Mouse (Mus musculus) lung, postnatal 0 days (tissue): ENCODE measurements around the gene Mnt. TPM values are rescaled to one million over a fixed set of nuclear protein-coding genes. Genes with fewer than 3 reads are reported as not detected.

Experiments
- ATAC-seq: fragments of 200-750 bp; cut with Nextera tagmentation; 2 replicates; pipeline ENCODE4 v1.8.0; 2017; ENCODE audit warnings: moderate library complexity
- DNase-seq: peaks from one replicate; pipeline ENCODE4 v3.0.0-alpha.2; 2016; ENCODE audit warnings: low spot score
- H3K27ac ChIP-seq: fragments of 300-500 bp; sonication (generic); 2 replicates; pipeline ENCODE4 v1.5.1; 2014; ENCODE audit warnings: antibody characterized with exemption, mild to moderate bottlenecking, low read length, mixed read lengths
- H3K27me3 ChIP-seq: fragments of 300-500 bp; sonication (generic); replicated peaks from 2 replicates; pipeline ENCODE4 v1.6.1; 2014; ENCODE audit warnings: low read length, mixed read lengths; ENCODE audit not compliant: insufficient read depth
- H3K36me3 ChIP-seq: fragments of 300-500 bp; sonication (generic); 2 replicates; pipeline ENCODE4 v1.6.1; 2014; ENCODE audit warnings: low read length, mixed read lengths; ENCODE audit not compliant: insufficient read depth
- H3K4me1 ChIP-seq: fragments of 300-500 bp; sonication (generic); 2 replicates; pipeline ENCODE4 v1.6.1; 2014; ENCODE audit warnings: antibody characterized with exemption, low read depth, low read length, mixed read lengths; ENCODE audit not compliant: insufficient read depth
- H3K4me2 ChIP-seq: fragments of 300-500 bp; sonication (generic); replicated peaks from 2 replicates; pipeline ENCODE4 v1.6.1; 2014; ENCODE audit warnings: low read depth, mild to moderate bottlenecking, low read length, moderate library complexity, mixed read lengths
- H3K4me3 ChIP-seq: fragments of 300-500 bp; sonication (generic); 2 replicates; pipeline ENCODE4 v1.5.1; 2014; ENCODE audit warnings: low read depth, low read length
- H3K9ac ChIP-seq: fragments of 300-500 bp; sonication (generic); replicated peaks from 2 replicates; pipeline ENCODE4 v1.6.1; 2014; ENCODE audit warnings: low read depth, mild to moderate bottlenecking
- H3K9me3 ChIP-seq: fragments of 300-500 bp; sonication (generic); 2 replicates; pipeline ENCODE4 v1.6.1; 2016; ENCODE audit warnings: low read length, mixed read lengths
- CTCF ChIP-seq: IDR thresholded peaks from 2 replicates; pipeline ENCODE4 v1.5.1; 2016; ENCODE audit warnings: antibody characterized with exemption, mild to moderate bottlenecking
- EP300 ChIP-seq: IDR thresholded peaks from 2 replicates; pipeline ENCODE4 v1.6.1; 2016; ENCODE audit warnings: antibody characterized with exemption, mild to moderate bottlenecking, control low read depth
- WGBS: fragments of 180-500 bp; shearing (Covaris S2); extraction: QIAGEN DNeasy Blood & Tissue Kit; methylation state at CpG from one replicate; pipeline ENCODE4 v1.1.7; 2014; 5-methylcytosine and 5-hydroxymethylcytosine counted together
- polyA plus RNA-seq: library from polyadenylated mRNA; unstranded; fragments of >200 nt; fragmentation: Nextera tagmentation; extraction: Ambion mirVana; gene quantifications from 2 replicates; pipeline ENCODE4 v1.2.1, GENCODE M21; 2015

Gene Mnt
- polyA plus RNA-seq, 1 experiment from 2014 or later, result 4.7 TPM

GRCm38 (mm10) chr11:74838441-74838840 is 7.7 kb downstream of the Mnt start:
- no peak for TF ChIP-seq CTCF
- no peak; the same call in 1 of the 2 replicates for TF ChIP-seq EP300
- under 1% methylated on average over 26 of the region's 35 CpGs for WGBS
- Histone ChIP-seq H3K27ac (peak overlapping the region; percentile 98), H3K4me2 (peak overlapping the region; percentile 74), H3K36me3 (peaks cover 12% of the 10 kb centered on the region; the same call in 1 of the 2 replicates), H3K27me3 (no peaks in the 10 kb centered on the region), H3K4me3 (peak overlapping the region; percentile 46), H3K4me1 (peaks cover 21% of the 10 kb centered on the region; the same call in 1 of the 2 replicates), H3K9me3 (no peaks in the 10 kb centered on the region), H3K9ac (peak overlapping the region; percentile 21)
- peak; percentile 98 for DNase-seq
- peak; percentile 82 for ATAC-seq

- H3K4me1 ChIP-seq, result peaks cover 16% of the 10 kb centered on the region; the same call in 1 of the 2 replicates
- H3K9ac ChIP-seq, result no peak overlapping the region
- H3K36me3 ChIP-seq, result peaks cover 12% of the 10 kb centered on the region; the same call in 1 of the 2 replicates
- peak; percentile 97 for DNase-seq
- no peak; the same call in 1 of the 2 replicates for TF ChIP-seq EP300
- no peak for TF ChIP-seq CTCF
- ATAC-seq, result peak; percentile 44
- WGBS, result 4% methylated on average over 6 of the region's 6 CpGs
- H3K27me3 ChIP-seq, result no peaks in the 10 kb centered on the region
- H3K9me3 ChIP-seq, result no peaks in the 10 kb centered on the region
- H3K4me2 ChIP-seq, result peak overlapping the region; percentile 74
- H3K4me3 ChIP-seq, result peak overlapping the region; percentile 46
- H3K27ac ChIP-seq, result peak overlapping the region; percentile 98
Observed at GRCm38 (mm10) chr11:74838971-74839370, 8.3 kb downstream of the Mnt start.

DNA sequence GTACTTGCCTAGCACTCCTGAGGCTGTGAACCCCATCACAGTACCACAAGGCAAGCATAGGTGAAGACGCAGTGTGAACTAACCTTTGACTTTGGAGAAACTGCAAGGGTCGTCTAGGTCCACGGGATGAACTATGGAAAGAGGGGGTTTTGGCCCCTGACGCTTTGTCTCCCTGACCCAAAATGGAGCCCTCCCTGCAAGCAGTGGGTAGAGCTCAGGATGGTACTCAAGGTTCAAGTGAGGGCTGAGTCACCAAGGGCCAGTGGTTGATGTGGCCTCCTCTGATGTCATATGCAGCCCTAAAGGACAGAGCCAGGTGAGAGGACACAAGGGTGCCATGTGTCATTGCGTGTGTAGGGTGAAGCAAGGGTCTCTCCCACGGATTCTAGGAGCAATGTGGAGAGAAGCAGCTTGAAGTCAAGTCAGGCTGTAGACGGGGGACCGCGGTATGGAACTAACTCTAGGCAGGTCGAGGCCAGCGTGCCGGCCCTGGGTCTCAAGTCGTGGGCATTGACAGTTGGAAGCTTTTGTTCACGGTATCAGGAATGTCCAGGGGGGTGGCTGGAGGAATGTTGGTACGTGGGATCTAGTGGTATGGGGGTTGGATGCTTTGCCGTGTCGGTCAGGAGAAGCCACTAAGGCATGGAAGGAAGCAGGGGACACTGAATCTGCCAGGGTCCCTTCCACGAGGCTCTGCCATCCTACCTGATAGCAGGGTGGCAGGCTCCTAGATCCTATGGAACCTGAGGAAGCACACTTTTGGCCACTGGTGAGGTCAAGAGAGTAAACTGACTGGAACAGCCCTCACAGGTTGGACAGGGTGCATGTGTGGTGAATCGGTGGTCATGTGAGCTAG is 9.4 kb downstream of the Mnt start:
- ATAC-seq, result no peak
- Histone ChIP-seq H3K9ac (no peak overlapping the region), H3K27me3 (no peaks in the 10 kb centered on the region), H3K4me2 (no peak overlapping the region), H3K27ac (peak overlapping the region; percentile 98), H3K9me3 (no peaks in the 10 kb centered on the region), H3K36me3 (peaks cover 12% of the 10 kb centered on the region; the same call in 1 of the 2 replicates), H3K4me1 (peaks cover 12% of the 10 kb centered on the region; the same call in 1 of the 2 replicates), H3K4me3 (no peak overlapping the region)
- WGBS, result 90% methylated on average over 19 of the region's 19 CpGs
- peak; percentile 30 for DNase-seq
- TF ChIP-seq EP300, result no peak

DNA sequence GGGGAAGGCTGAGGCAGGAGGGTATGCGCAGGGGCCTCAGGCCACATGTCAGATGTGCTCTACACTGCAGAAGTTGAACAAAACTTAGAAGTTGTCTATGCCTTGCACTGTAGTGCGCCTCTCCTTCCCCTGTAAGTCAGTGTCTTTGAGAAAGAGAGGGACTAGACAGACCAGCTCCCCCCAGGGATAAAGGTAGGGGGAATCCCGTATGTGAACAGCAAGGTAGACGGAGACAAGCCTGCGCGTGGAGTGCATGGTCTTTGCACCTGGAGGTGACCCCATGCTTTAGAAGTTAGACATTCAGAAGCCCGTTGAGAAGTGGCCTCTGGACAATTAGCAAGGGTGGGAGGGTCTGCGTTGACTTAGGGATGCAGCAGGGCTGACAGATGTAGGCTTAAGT is 10.0 kb downstream of the Mnt start:
- no peak for ATAC-seq
- no peak overlapping the region for H3K4me2 ChIP-seq
- 85% methylated on average over 8 of the region's 8 CpGs for WGBS
- no peak overlapping the region for H3K4me3 ChIP-seq
- no peak overlapping the region for H3K27ac ChIP-seq
- no peak for DNase-seq
- peaks cover 12% of the 10 kb centered on the region; the same call in 1 of the 2 replicates for H3K36me3 ChIP-seq
- H3K4me1 ChIP-seq, result peaks cover 12% of the 10 kb centered on the region; the same call in 1 of the 2 replicates
- no peaks in the 10 kb centered on the region for H3K9me3 ChIP-seq
- no peak for TF ChIP-seq CTCF
- TF ChIP-seq EP300, result no peak
- no peak overlapping the region for H3K9ac ChIP-seq
- H3K27me3 ChIP-seq, result no peaks in the 10 kb centered on the region

GRCm38 (mm10) chr11:74841366-74841765 is 10.6 kb downstream of the Mnt start:
- WGBS, result 91% methylated on average over 9 of the region's 9 CpGs
- Histone ChIP-seq H3K9me3 (no peaks in the 10 kb centered on the region), H3K4me1 (peaks cover 12% of the 10 kb centered on the region; the same call in 1 of the 2 replicates), H3K4me3 (no peak overlapping the region), H3K27me3 (no peaks in the 10 kb centered on the region), H3K27ac (no peak overlapping the region), H3K36me3 (peaks cover 12% of the 10 kb centered on the region; the same call in 1 of the 2 replicates), H3K4me2 (no peak overlapping the region), H3K9ac (no peak overlapping the region)
- ATAC-seq, result no peak
- TF ChIP-seq EP300, result no peak
- no peak for TF ChIP-seq CTCF
- no peak for DNase-seq

DNA sequence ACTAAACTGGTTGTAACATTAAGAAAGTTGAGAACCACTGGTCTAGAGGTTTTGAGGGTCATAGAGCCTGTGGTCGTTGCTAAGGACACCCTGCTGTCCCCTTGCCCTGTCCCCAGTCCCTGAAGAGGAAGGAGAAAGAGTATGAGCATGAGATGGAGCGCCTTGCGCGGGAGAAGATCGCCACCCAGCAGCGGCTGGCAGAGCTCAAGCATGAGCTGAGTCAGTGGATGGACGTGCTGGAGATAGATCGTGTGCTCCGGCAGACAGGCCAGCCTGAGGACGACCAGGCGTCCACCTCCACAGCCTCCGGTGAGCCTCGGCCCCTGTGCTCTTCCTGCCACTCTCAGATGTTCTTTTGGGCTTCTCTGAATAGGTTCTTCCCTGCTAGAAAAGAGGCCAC is 11.3 kb downstream of the Mnt start:
- no peak for ATAC-seq
- H3K4me1 ChIP-seq, result peaks cover 12% of the 10 kb centered on the region; the same call in 1 of the 2 replicates
- peaks cover 12% of the 10 kb centered on the region; the same call in 1 of the 2 replicates for H3K36me3 ChIP-seq
- 77% methylated on average over 13 of the region's 13 CpGs for WGBS
- no peaks in the 10 kb centered on the region for H3K27me3 ChIP-seq
- no peak overlapping the region for H3K27ac ChIP-seq
- no peaks in the 10 kb centered on the region for H3K9me3 ChIP-seq
- H3K4me2 ChIP-seq, result no peak overlapping the region
- H3K4me3 ChIP-seq, result no peak overlapping the region
- no peak overlapping the region for H3K9ac ChIP-seq
- DNase-seq, result no peak
- no peak for TF ChIP-seq EP300
